Mouse (Mus musculus) adrenal gland, postnatal 4 days (tissue): ENCODE results near the gene Cabp1. TPM values are rescaled to one million over a fixed set of nuclear protein-coding genes. Genes with fewer than 3 reads are reported as not detected.

Source experiments
- DNase-seq, 2 experiments: peaks; one replicate each; pipeline ENCODE4 v3.0.0; 2021 to 2022; ENCODE audit warnings: low spot score in 2 of 2, mixed read lengths in 2 of 2
- total RNA-seq, 2 experiments: library from RNA; stranded (reverse); gene quantifications; 2 replicates each; pipeline ENCODE4 v1.2.3; 2021

Cabp1 gene
- total RNA-seq, 2 experiments from 2014 or later = 4.5 to 5.0 TPM

DNA sequence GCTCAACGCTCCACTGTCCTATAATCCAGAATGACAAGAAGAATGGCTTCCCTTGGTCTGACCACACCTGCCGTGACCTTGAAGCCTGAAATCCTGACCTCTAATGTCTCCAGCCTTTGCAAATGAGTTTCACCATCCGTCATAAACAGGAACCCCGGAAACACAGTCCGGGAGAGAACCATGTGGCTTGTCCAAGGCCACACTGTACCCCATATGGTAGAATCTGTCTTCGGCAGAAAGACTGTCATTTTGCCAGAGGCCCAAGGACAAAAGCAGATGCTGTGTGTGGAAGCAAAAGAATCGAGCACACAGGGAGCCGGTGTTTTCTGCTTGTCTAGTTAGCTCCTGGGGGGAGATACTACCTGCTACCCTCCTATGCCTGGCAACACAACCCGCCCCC lies 18.3 kb upstream of the Cabp1 start:
- no peak for DNase-seq

DNA sequence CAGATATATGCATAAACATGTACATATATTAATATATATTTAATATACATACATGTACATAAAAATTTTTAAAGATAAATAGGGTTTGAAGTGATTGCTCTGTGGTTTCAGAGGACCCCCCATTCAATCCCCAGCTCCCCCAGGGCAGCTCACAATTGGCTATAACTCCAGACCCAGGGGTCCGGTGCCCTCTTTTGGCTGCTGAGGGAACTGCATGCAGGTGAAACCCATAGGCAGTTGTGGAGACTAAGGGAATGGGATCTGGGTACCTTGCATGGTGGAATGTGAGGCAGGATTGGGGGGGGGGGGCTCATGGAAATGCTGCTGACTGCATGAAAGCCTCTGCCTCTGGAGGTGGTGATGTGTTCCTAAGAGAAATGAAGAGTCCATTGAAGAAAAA lies 16.2 kb upstream of the Cabp1 start:
- DNase-seq = no peak

DNA sequence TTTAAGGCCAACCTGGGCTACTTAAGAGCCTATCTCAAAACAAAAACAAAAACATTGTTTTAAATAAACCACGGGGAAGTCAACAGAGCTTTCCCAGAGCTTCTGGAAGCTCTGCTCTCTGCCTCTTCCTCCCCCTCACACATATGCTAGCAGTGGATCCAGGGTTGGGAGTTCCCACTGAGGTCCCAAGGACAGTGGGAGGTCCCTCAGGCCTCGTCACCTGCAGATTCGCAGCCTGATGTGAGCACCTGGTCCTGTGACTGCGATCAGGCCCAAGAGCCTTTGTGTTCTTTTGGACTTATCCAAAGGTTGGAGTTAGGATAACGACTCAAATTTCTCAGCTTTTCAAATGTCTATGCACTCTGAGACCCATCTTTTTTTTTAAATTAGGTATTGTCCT lies 14.4 kb upstream of the Cabp1 start:
- DNase-seq = no peak

DNA sequence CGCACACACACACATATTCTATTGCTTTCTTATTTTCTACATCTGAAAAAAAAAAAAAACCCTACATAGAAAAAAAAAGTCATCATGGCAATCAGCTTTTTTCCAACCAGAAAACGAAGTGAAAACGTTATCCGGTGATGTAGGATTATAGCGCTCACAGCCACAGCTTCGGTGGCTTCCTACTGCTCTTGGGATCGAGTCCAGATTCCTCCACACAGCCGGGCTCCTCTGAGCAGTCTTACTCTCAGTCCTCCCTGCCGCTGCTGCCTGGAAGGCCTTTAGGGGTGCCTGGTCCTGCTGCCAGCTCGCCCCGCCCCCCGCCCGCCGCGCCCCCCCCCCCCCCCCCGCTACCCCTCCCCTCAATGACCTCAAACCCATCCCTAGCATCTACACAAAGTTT lies 13.7 kb upstream of the Cabp1 start:
- no peak for DNase-seq

DNA sequence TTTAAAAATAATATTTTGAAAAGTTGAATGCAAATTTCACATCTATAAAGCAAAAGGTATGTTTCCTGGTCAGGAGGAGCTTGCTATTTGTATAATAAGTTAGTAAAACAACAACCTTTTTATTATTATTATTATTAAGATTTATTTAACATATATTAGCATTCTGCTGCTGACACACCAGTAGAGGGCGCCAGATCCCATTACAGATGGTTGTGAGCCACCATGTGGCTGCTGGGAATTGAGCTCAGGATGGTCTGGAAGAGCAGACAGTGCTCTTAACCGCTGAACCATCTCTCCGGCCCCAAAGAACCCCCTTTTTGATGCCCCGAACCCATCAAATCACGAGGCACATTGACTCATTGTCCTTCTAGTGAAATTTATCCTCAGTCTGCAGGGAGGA lies 13.1 kb upstream of the Cabp1 start:
- DNase-seq = no peak

DNA sequence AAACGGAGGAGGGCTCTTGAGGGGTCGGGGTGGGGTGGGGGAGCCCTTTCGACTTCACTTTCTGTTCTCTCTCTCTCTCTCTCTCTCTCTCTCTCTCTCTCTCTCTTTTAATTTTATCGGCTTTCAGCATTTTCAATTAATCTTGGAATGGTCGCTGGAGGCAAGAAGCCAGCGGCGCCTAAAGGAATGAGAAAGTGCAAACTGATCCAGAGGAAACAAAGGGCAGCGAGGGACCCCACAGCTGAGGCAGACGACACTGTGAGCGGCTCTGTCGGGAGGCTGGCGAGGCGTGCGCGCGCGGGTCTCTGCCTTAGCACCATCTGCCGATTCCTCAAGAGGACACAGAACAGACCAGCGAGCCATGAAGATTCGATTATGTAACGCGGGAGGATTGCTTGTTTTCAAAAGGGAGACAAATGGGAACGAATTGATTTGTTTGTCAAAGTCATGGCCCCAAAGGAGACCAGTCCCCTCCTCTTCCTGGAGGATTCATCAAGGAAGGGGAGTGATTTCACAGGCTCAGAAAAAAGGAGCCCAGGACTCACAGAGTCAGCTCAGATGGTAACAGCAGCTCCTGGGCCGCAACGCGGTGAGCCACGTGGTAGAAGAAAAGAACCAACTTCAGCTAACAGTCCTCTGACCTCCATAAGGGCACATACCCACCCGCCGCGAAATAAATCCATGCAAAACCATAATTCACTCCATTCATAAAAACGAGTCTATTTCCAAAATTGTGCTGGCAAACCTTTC lies 10.6 kb upstream of the Cabp1 start:
- no peak for DNase-seq

DNA sequence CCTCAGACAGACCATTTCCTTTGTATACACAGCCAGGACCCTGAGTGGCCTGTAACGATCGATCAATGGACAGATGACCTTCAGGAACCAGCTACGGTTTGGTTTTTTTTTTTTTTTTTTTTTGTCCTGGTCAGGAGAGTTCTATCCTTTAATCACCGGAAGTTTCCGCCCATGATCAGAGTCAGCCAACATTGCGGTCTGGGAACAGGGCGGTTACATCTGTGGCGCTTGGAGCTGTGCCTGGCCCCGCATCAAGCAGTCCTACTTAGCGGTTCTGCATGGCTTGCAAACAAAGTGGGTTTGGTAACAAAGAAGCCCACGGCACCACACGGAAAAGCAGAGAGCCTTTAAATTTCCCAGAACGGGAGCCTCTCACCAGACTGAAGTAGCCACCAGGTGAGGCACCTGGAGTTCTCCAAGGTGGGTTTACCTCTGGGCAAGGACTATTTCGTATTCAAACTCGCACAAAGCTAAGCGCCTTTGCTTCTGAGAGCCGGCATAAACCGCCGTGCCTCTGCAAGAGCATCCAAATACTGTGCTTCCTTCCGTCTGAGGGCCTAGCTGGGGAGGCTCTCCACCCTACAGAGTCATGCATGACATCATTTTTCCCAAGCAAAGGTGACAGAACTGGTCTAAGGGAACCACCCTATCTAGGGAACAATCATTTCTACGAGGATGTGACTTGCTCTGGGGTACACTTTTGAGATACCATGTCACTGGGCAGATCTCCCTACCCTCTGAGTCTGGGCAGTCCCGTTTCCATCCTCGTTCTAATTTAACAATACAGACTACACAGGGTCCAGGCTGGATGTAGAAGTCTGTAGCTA lies 9.8 kb upstream of the Cabp1 start:
- DNase-seq = no peak

DNA sequence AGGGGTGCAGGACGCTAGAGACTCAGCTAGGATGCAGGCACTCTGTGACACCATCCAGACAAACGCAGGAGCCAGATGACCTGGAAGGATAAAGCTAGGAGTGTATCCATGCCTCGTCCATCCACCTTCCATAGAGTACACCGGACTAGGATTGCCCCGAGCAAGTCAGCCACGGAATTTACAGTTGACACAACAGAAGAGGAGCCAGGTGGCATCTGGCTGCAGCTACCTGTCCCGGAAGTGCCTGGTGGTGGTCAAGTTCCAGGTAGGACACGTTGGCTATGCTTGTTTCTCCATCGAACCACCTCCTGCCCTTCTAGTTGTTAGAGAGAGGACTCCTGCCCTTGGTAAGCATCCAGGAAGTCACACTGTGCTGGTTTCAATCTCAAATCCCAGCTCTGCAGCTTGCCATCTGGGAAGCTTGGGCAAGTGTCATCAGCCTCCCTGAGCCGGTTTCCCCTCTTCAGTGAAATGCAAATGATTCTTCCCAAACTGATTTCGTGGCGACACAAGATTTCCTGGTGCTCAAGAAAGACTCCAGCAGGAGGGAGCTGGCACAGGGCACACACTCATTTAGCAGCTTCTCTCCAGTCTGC lies 543 bp upstream of the Cabp1 start:
- no peak for DNase-seq

DNA sequence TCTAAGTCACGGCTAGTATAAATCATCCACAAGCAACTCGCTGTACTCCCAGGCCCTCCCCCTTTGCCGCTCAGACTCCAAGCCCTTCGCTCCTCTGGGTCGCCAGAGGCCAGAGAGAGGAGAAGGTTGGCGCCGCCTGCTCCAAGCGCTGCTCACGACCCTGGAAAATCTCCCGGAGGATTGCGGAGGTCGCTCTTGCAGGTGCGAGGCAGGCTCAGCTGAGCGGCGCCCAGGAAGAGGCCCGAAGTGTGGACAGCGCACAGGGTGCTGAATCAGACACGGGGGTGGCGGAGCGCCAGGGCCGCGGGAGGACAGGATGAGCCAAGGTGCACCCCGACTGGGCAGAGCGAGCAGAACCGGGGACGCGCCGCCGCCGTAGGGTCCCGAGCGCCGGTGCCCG lies 955 bp downstream of the Cabp1 start:
- DNase-seq = peak; percentile 46 to 64

DNA sequence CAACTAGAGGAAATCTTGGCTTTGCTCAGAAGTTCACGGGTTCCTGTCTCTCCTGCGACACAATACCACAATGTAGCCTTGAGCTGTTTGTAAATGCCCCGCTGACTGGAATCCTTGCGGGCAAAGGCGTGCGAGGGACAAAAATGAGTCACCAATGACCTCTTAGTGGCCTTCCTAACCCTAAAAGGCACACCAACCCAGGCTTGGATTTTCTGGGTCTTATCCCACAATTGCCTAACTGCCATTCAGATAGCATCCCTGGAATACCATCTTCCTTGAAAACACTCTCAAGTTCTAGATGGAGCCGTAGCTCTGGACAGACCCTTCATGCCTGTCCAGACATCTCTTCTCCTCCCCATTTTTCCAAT lies 1.4 kb downstream of the Cabp1 start:
- no peak for DNase-seq

DNA sequence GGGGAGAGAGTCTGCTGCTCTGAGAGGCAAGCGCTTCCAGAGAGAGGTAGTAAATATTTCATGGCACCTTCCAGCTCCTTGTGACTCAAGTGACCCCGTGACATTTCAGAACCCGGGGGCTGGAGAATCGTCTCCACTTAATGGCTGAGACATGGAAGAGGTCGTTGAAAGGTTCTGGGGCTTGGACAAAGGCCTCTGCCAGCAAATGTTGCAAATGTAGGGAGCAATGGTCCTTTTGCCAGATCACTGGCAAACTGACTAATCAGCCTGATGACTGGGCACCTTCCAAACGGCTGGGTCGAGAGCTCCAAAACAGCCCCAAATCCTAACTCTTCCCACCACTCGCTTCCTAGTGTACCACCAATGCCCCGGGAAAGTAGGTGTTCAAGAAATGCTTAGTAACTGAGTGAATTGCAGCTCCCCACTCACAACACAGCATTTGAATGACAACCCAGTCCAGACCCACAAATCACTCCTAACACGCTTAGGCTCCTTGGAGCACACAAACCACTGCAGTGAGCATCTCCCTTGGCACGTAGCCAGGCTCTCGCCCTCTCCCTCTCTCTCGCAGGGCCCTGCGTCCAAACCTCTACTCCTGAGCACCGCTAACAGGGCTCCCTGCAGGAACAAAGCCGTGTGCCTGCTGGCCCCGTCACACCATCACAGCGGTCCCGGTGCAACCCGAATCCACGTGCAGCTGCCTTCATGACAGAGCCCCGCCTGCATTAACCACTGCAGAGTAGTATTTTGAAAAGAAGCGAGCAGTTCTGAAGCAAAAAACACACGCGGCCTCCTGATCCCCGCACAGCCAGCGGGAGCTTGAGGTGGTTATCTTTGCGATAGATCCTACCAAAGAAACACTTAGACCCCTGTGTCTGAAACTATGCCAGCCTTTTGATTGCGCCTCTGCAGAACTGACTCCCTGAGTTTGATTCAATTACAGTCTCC lies 2.0 kb downstream of the Cabp1 start:
- DNase-seq = no peak

DNA sequence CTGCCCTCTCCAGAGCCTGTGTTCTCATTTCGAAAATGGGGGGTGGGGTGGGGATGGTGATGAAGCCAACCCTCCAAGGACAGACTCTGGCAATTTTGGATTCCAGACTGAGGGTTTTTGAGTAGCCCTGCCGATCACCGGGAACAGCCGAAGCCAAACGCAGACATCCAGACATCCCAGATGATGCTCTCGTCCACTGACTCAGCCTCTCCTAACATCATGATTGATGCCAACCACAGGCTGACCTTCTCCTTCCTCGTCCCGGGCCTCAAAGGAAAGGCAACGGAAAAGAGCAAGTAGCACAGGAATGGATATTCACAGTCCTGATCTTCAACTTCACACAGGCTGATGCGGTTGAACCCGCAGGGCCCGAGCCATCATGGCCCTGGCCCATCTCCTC lies 4.1 kb downstream of the Cabp1 start:
- DNase-seq = no peak

DNA sequence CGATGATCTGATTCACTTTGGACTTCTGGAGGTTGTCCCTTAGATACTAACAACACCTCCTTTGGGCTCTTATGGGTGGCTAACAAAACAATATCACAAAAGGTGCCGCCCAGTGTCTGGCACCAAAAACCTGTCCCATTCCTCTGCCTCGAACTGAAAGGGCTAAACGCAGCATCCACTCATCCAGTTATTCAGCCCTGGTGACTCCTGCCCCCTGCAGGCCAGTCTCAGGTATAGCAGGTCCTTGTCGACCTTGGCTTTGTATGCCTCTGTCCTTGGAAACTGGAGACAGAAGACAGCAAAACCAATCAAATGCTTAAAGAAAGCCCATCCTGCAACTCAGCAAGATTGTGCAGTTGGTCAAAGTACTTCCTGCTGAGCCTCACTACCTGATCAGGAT lies 5.4 kb downstream of the Cabp1 start:
- no peak for DNase-seq

DNA sequence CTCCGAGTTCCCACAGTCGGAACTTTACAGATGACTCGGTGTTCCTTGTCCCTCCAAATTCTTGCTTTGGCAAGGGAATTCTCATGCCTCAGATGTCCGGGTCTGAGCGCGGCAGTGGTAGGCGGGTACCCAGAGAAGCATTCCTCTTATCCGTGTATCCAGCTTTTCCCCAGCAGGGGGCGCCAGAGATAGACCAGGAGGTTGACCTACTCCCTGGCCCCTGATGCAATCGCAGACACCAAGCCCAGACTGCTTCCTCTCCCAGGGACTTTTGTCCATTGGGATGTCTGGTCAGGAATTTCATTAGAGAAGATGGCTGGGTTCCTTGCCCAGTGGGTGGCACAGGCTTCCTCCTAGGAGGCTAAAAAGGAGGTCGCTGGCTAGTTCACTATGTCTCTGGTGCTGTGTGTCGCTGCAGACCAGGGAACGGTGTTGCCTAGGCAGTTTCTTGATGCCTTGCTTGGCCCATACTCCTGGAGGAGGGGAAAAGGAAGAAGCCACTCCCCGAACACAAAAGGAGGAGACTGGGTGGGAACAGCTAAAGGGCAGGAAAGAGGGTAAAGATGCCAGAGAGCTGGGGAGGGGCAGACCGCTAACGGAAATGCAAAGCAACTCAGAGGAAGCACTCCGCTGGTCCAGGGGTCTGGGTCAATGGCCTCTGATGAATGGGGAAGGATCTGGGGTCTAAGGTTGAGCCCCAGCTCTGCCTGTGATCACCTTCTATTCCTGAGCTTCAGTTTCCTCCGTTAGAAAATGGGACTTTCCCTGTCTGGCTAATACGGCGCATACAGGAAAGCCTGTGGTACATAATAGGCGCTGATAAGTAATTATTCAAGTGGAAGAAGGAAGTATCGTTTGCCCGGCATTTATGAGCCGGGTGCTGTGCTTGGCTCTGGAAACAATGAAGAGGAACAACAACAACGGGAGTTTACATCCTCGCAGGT lies 6.7 kb downstream of the Cabp1 start:
- DNase-seq = peak; percentile 87 to 90

DNA sequence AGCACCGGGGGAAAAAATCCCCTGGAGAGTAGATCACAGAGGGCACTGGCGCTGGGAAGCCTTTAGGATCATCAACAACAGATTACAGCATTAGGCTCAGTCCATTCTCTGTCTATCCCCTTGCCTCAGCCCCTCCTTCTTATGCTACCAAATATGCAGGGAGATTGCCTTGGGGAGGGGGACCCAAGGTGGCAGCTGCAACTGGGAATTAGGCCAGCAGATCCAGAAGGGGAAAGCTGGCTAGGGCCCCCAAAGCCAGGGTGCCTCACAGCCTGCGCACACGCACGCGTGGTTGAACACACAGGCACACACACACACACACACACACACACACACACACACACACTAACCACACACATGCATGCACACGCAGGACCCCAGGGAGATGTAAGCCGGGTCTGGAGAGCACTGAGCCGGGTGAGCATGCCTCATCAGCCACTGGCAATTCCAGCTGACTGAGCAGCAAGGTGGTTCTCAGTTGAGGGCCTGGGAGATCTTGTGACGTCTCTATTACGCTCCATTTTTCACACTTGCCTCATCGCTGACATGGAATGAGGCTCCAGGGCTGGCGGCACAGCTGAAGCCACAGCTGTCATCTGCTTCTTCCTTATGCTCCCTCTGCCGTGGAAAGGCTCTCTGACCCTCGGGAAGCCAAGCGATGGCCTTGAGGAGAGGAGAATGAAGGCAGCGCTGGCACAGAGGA lies 7.7 kb downstream of the Cabp1 start:
- no peak for DNase-seq

DNA sequence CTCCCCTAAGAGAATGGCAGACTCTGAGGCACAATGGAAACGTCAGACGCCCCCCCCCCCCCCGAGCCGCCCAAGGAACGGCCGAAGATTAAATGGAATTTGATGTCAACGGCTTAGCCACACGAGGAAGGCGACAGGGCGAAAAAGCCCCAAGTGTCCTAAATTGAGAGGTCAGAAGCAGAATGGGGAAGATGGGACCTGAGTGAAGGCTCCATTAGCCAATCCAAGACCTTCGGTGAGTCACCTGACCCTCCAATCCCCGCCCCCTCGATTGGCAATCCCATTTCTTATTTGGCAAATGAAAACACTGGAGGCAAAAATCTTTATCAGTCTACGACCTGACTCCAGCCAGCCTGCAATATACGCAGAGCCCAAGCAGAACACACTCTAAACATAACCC lies 9.5 kb downstream of the Cabp1 start:
- DNase-seq = no peak

DNA sequence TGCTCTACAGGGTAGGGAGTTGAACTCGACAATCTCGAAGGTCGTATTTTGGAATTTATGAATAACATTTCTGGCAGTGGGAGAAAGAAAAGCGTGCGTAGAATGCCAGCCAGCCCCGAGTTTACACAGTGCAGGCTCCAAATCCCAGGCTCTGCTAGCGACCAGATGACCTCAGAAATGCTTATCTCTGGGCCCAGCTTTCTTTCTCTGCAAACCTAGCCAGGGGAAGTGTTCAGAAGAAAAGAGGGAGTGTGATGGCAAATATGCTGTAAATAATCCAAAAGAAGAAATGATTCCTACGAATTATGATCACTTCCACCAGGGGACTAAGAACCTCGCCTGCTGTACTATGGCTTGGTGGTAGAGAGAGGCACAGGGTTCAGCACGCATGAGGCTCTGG lies 10.7 kb downstream of the Cabp1 start:
- no peak for DNase-seq

DNA sequence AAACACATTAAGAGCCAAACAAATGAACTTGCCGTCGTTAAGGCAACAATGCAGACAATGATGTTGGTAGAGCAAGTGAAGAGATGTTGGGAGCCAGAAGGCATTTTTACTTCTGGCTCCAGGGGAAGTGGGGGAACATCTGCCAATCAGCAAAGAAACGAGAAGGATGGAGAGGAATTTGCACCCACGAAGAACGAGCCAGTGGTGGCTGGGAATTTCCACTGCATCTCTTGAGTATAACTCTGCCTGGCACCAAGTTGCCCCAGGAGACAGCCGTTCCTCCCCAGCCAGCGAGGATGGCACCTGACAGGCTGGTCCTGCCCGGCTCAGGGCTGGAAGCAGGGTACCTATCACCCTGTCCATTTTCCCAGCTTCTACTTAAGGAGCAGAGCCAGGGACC lies 11.3 kb downstream of the Cabp1 start:
- no peak for DNase-seq

DNA sequence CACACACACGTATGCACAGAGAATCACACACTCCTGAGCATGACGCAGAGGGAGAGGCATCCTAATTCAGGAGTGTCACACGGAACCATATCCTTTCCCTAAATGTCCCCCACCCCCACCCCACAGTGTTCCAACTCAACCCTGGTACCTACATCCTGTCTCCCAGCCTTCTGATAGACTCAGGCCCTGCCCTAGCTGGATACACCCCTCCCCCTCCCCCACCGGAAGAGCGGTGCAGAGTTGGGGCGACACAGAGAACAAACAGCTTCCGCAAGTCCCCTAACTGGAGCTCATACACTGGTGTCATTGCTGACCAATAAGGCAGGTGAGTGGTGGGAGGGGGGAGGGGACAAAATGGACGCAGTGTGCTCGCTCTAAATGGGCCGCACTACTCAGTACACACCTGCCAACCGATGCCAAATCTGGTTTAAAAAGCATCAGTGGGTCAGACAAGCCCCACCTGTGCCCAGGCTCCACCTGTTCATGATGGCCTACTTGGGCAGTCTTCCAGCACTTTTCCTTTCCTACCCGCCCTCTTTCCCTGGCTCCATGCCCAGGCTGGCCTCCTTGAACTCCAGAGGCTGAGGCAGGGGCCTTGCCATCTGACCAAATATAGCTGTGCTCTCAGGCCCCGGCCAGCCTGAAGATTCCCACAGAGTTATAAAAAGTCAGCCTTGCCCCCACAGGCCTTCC lies 12.8 kb downstream of the Cabp1 start:
- no peak for DNase-seq
